Mouse (Mus musculus) T-cell, adult 2 months (primary cell): ENCODE data around the gene Vstm2l.
A peak's percentile ranks its signal among the peaks of the same experiment; 100 is the strongest.

Source experiments
- DNase-seq: peaks from one replicate; pipeline ENCODE4 v3.0.0; 2022; ENCODE audit warnings: low spot score

Gene Vstm2l

GRCm38 (mm10) chr2:157932655-157933054 lies 18.2 kb downstream of the Vstm2l start:
- DNase-seq = no peak

GRCm38 (mm10) chr2:157935444-157936171 lies 21.2 kb downstream of the Vstm2l start:
- DNase-seq = no peak

GRCm38 (mm10) chr2:157936676-157937075 lies 22.2 kb downstream of the Vstm2l start:
- DNase-seq = no peak

GRCm38 (mm10) chr2:157940586-157941185 lies 26.2 kb downstream of the Vstm2l start:
- DNase-seq = no peak

- peak; percentile 9 for DNase-seq
These were observed 29.2 kb downstream of the Vstm2l start for GRCm38 (mm10) chr2:157943514-157944155.

GRCm38 (mm10) chr2:157944156-157944893 lies 29.9 kb downstream of the Vstm2l start:
- no peak for DNase-seq

- no peak for DNase-seq
These were observed 39.5 kb downstream of the Vstm2l start for GRCm38 (mm10) chr2:157953978-157954377.

GRCm38 (mm10) chr2:157957707-157958108 lies 43.3 kb downstream of the Vstm2l start:
- DNase-seq = no peak

- DNase-seq = no peak
These were observed 53.4 kb downstream of the Vstm2l start for GRCm38 (mm10) chr2:157967856-157968255.

GRCm38 (mm10) chr2:157970124-157970523 lies 55.7 kb downstream of the Vstm2l start:
- no peak for DNase-seq

- no peak for DNase-seq
These were observed 56.2 kb downstream of the Vstm2l start for GRCm38 (mm10) chr2:157970669-157971068.

- no peak for DNase-seq
These were observed 60.4 kb downstream of the Vstm2l start for GRCm38 (mm10) chr2:157974604-157975501.

GRCm38 (mm10) chr2:157975595-157975994 lies 61.1 kb downstream of the Vstm2l start:
- no peak for DNase-seq

GRCm38 (mm10) chr2:157979241-157979640 lies 64.8 kb downstream of the Vstm2l start:
- DNase-seq = no peak

- no peak for DNase-seq
These were observed 68.3 kb downstream of the Vstm2l start for GRCm38 (mm10) chr2:157982727-157983126.

- DNase-seq = no peak
These were observed 68.8 kb downstream of the Vstm2l start for GRCm38 (mm10) chr2:157983276-157983675.

- no peak for DNase-seq
These were observed 71.2 kb downstream of the Vstm2l start for GRCm38 (mm10) chr2:157985611-157986010.

GRCm38 (mm10) chr2:157986235-157986634 lies 71.8 kb downstream of the Vstm2l start:
- no peak for DNase-seq

- DNase-seq = no peak
These were observed 74.2 kb downstream of the Vstm2l start for GRCm38 (mm10) chr2:157988416-157989190.

- no peak for DNase-seq
These were observed 75.5 kb downstream of the Vstm2l start for GRCm38 (mm10) chr2:157989946-157990345.

- no peak for DNase-seq
These were observed 76.6 kb downstream of the Vstm2l start for GRCm38 (mm10) chr2:157991026-157991425.
